Mouse (Mus musculus) ES-E14 (cell line): Measurements from ENCODE around the gene Ano2.

Source experiments
- CHD2 ChIP-seq: IDR thresholded peaks from 2 replicates; pipeline ENCODE4 v1.6.1; 2014; ENCODE audit warnings: mild to moderate bottlenecking, low read depth, low read length, inconsistent platforms
- MAFK ChIP-seq: IDR thresholded peaks from 2 replicates; pipeline ENCODE4 v1.6.1; 2014; ENCODE audit warnings: mild to moderate bottlenecking, low read depth, low read length, inconsistent platforms; ENCODE audit not compliant: insufficient read depth
- ZC3H11A ChIP-seq: IDR thresholded peaks from 2 replicates; pipeline ENCODE4 v1.6.1; 2012; ENCODE audit warnings: low read depth, mild to moderate bottlenecking, inconsistent platforms, low read length, borderline replicate concordance

- TF ChIP-seq CHD2 (no peak), MAFK (no peak), ZC3H11A (no peak)
Measured at GRCm38 (mm10) chr6:126034728-126035127, 344.5 kb downstream of the Ano2 start.
